Mouse (Mus musculus) layer of hippocampus, postnatal 10 days (tissue): Measurements from ENCODE around the gene Enpep. TPM values are rescaled to one million over a fixed set of nuclear protein-coding genes. Genes with fewer than 3 reads are reported as not detected.

Experiments used
- DNase-seq, 2 experiments: peaks; one replicate each; pipeline ENCODE4 v3.0.0; 2021; ENCODE audit warnings: low spot score in 2 of 2
- long read RNA-seq: library from polyadenylated mRNA; stranded (forward); transcript quantifications from one replicate; pipeline ENCODE4 v2.0.0, GENCODE M21; 2023
- total RNA-seq, 2 experiments: library from RNA; stranded (reverse); gene quantifications; 2 replicates each; pipeline ENCODE4 v1.2.3; 2021

The Enpep gene
- total RNA-seq = 1 to 10 TPM; 1.8 to 1.9 TPM
- long read RNA-seq, full-length matches to known transcripts = 1 of 1 reads
- long read RNA-seq, partial matches to known transcripts = 0 of 1 reads
- long read RNA-seq, other reads (novel, unspliced or antisense) = 0 of 1 reads

DNA sequence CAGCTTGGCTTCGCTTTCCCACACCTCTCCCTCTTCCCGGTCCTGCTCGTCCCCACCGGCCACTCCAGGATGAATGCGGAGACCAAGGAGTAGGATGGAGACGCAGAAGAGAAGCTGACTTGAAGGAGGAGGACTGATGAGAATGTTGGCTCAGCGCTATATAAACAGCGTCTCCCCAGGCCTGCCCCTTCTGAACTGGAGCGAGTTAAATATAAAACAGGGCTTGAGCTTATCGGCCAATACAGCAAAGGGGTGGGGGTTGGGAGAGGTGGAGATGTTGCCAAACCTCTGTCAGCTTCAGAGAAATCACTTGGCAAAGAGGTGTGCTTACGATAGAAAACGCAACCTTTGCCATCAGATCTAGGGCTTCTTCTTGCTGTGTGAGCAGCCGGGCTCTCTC is at the start of gene Enpep:
TSS of gene Enpep (minus strand) at position 135 of the 400 bp plus-strand sequence.
- DNase-seq = no peak

DNA sequence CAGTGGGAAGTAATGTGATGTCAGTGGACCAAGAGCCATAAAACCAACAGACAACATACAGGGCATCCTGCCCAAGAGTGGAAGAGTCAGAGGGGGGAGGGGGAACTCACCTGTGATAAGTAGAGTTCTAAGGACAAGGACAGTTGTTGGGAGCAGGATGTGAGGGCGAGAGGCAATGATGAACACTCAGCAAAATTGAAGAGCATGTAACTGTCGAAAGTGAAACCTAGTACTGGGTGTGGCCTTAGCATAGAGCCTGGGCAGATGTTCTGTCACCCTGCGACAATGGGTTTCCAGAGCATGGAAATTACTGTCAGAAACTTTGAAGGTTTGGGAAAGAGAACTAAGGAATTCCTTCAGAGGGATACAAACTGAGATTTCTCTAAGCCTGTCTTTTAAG is 46.6 kb upstream of the Enpep start:
- no peak for DNase-seq

- DNase-seq = no peak
These were observed 42.6 kb upstream of the Enpep start for GRCm38 (mm10) chr3:129375087-129375486.

- DNase-seq = no peak
These were observed 40.6 kb upstream of the Enpep start for GRCm38 (mm10) chr3:129373108-129373507.

- DNase-seq = no peak
These were observed 37.0 kb upstream of the Enpep start for GRCm38 (mm10) chr3:129369491-129369890.

DNA sequence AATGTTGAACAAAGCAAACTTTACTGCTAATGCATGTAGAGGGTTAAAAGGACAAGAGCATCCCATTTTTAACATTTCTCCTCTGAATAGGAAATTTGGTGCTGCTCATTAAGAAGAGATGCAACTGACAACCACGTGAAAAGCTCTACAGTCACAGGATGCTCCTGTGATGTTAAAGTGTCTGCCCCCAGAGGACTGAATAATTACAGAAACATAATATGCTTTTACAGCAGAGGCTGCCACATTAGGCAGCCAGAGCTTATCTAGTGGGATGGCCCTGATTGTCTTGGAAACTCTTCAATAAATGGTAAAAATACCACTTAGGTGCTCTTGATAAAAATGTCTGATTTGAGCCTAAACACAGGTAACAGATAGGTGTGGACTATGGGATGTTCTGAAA is 33.4 kb upstream of the Enpep start:
- DNase-seq = no peak

DNA sequence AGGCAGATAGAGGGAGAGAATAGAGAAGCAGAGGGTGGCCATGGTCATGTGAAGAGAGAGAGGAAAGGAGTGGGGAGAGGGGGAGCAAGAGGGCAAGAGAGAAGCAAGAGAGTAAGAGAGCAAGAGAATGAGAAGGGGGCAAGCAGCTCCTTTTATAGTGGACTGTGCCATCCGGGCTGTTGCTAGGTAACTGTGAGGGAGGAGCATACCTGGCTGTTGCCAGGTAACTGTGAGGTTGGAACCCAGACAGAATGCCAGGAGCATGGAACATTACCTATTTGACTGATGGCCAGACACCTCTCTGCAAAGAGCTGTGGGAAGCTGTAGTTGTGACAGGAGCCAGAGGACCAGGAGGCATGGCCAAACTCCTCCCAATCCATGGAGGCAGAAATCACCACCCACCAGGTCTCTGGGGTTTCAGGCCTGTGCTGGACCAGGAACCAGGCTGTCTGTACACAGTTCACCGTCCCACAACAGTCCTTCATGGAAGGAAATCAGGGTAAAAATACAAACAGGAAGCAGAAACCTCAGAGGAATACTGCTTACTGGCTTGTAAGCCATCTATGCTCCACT is 32.4 kb upstream of the Enpep start:
- DNase-seq = no peak

DNA sequence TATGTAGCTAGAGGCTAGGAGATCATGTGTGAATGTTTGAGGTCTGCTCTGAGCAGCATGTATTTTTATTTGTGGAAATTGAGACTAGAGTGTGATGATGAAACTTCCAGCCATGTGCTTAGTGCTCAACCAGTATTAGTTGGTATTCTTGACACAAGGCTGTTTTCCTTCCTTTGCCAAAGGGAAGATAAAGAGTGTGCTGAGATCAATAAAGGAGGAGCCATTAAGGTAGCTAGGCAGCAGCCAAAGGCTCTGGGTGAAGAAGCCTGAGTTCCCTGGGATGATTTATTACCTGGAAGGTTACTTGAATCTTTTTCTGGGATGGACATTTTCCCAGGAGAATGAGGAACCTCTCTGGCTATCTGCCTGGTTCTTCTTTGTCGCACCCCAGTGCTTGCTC is 30.9 kb upstream of the Enpep start:
- DNase-seq = no peak

DNA sequence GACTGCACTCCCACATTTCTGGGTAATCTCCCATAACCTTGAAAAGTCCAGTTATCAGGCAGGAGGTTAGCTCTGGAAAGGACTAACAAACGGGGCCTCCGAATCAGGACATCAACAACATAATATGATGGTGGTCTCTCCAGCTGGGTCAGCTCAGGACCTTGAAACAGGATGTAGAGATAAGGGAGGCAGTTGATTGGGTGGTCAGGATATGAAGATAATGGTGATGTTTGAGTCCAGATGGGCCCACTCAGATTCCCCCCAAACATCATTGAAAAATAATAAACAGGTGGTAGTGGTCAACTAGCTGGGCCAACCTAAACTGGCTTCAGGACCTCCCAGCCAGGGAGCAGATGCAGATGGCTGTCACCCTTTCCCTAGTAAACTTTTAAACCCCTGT is 25.6 kb upstream of the Enpep start:
- no peak for DNase-seq

- DNase-seq = no peak
These were observed 21.4 kb upstream of the Enpep start for GRCm38 (mm10) chr3:129353901-129354300.

DNA sequence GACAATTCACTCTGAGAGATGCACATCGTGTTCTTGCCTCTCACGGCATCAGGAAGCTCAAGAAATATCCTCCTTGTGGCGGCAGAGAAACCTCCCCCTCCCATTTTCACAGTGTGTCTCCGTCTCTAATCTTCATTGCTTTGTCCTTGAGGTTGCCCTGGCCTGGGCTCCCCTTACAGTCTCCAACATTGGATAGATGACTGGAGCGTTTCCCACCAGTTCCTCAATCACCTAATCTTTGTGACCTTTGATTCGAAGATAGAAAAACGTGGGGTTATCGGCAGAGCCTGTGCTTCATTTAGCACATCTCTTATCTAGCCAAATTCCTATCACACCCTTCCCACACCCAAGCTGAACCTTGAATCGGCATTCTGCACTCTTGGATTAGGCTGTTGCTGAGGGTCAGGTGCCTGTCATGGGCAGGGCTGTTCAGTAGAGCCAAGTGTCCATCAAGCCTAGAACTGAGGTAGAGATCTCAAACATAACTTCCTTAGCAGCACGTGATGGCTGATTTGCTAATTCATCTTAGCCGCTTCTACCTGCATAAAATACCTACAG is 18.9 kb upstream of the Enpep start:
- DNase-seq = no peak

DNA sequence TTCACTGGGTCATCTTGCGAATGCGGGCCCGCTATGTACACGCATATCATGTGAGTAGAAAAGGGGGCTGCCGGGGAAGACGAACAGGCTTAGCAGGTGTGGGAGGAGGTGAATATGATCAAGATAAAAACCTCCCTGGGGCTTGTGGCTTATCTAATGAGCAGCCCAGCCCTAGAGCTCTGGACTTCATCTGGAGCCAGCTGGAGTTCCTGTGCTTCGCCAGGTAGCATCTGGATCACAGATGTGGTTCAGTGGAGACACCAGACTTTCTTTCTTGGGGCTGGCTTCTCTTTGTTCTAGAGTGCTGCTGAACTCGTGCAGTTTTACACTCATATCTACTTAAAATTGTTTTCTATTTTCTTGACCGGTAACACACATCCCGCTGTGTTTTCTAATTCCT is 14.8 kb upstream of the Enpep start:
- no peak for DNase-seq

GRCm38 (mm10) chr3:129342767-129343166 is 10.2 kb upstream of the Enpep start:
- DNase-seq = no peak

DNA sequence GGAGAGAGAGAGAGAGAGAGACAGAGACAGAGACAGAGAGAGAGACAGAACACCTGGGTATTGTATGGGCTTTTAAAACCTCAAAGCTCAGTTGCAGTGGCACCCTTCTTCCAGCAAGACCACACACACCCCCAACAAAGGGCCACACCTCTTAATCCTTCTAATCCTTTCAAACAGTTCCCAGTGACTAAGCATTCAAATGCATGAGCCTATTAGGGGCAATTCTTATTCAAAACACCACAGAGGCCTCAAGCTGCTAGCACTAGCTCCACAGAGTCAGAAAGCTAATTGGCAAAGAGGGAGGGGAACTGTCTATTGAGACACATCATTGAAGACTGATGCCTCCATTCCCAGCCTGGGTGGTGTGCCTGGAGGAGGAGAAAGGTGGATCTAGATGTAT is 8.5 kb upstream of the Enpep start:
- DNase-seq = no peak

DNA sequence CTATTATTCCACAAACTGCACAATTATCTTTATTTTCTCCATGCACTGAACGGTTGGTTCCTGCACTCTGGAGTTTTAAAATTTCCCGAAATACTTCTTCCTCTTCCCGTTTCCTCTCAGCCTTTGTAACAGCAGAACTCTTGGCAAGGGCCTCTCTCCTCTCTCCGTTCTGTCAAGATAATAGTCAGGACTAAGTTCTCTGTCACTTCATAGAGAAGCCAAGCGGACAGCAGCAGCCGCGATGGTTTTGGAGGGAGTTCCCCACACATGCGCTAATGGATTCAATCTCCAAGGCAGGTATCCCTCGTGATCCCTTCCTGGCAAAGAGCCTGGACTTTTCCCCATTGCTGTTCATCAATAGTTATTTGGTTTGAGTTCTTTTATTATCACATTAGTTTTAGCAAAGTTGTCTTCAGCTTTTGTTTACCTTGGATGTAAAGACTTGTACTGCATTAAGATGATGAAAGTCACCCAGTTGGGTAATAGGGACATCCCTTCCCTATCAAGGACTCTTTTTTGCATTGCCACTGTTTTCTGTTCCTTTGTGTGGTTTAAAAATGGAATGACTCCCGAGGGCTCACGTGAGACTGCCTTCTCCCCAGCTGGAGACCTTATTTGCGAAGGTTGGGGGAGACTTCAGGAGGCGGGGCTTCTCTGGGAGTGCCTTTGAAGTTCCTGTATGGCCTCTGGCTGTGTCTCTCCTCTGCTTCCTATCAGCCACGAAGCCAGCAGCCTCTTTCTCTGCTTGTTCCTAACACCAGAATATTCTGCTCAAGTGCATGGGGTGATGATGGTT is 6.0 kb upstream of the Enpep start:
- peak in 1 of 2 experiments; percentile 12 for DNase-seq

GRCm38 (mm10) chr3:129332142-129332541 is 378 bp downstream of the Enpep start:
- DNase-seq = no peak

DNA sequence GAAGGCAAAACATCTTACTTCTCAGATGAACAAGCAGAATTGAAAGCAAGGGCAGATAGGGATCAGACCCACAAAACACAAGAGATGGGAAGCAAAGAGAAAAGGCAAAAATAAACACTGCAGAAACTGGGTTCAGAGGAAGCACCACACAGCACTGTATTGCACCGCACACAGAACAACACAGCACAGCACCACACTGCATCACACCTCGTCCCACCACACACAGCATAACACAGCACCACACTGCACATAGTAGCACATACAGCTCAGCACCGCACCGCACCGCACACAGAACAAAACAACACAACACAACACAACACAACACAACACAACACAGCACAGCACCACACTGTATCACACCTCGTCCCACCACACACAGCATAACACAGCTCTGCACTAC is 1.1 kb downstream of the Enpep start:
- DNase-seq = no peak

DNA sequence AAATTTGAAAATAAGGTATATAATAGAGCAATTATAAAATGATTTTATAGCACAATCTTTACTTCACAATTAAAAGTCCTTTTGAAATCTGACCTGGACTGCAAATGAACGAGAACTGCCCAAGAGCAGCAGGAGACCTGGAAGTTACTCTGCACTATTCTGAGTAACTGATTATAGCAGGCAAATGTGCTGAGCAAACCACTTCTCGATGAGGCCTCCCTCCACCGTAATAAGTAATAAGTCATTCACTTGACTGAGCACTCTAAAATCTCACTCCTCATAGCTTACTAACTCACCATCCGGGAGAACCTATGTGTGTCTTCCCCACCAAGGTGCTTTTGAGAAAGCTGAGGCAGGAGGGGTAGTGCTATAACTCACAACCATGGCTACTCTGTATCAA is 4.5 kb downstream of the Enpep start:
- DNase-seq = no peak

- no peak for DNase-seq
These were observed 10.9 kb downstream of the Enpep start for GRCm38 (mm10) chr3:129321585-129321984.

- DNase-seq = no peak
These were observed 15.3 kb downstream of the Enpep start for GRCm38 (mm10) chr3:129317032-129317729.

- no peak for DNase-seq
These were observed 18.7 kb downstream of the Enpep start for GRCm38 (mm10) chr3:129313671-129314415.
